Mouse (Mus musculus): ENCODE measurements around the gene Klk7. TPM values are rescaled to one million over a fixed set of nuclear protein-coding genes. Genes with fewer than 3 reads are reported as not detected.

The Klk7 gene
- polyA plus RNA-seq, 1 experiment from 2014 or later: not detected

GRCm38 (mm10) chr7:43854642-43855380, 43.7 kb downstream of the Klk7 start:
- H3K4me1 ChIP-seq (ENCODE audit: control insufficient read depth, insufficient read depth, low read length): no peaks in the 10 kb centered on the region
- no peak for ATAC-seq (ENCODE audit: low FRiP score, low TSS enrichment)
- no peak overlapping the region for H3K27ac ChIP-seq (ENCODE audit: low read depth, low read length)
- no peak overlapping the region for H3K4me2 ChIP-seq (replicated peaks; ENCODE audit: low read depth, low read length)
- WGBS: 49% methylated on average over 9 of the region's 9 CpGs
- no peaks in the 10 kb centered on the region for H3K9me3 ChIP-seq (ENCODE audit: control insufficient read depth, low read length)
- H3K36me3 ChIP-seq (ENCODE audit: control insufficient read depth, insufficient read depth, low read length): no peaks in the 10 kb centered on the region
- H3K27me3 ChIP-seq (ENCODE audit: control insufficient read depth, insufficient read depth, low read length): no peaks in the 10 kb centered on the region
- H3K4me3 ChIP-seq (ENCODE audit: low read length): no peak overlapping the region
- no peak overlapping the region for H3K9ac ChIP-seq (ENCODE audit: low read depth, low read length)

GRCm38 (mm10) chr7:43855709-43856108, 44.6 kb downstream of the Klk7 start:
- Histone ChIP-seq H3K4me2 (replicated peaks; ENCODE audit: low read depth, low read length) (no peak overlapping the region), H3K4me3 (ENCODE audit: low read length) (no peak overlapping the region), H3K9ac (ENCODE audit: low read depth, low read length) (no peak overlapping the region), H3K4me1 (ENCODE audit: control insufficient read depth, insufficient read depth, low read length) (no peaks in the 10 kb centered on the region), H3K27ac (ENCODE audit: low read depth, low read length) (no peak overlapping the region), H3K9me3 (ENCODE audit: control insufficient read depth, low read length) (no peaks in the 10 kb centered on the region), H3K36me3 (ENCODE audit: control insufficient read depth, insufficient read depth, low read length) (no peaks in the 10 kb centered on the region), H3K27me3 (ENCODE audit: control insufficient read depth, insufficient read depth, low read length) (no peaks in the 10 kb centered on the region)
- 72% methylated on average over 3 of the region's 3 CpGs for WGBS
- ATAC-seq (ENCODE audit: low FRiP score, low TSS enrichment): no peak

GRCm38 (mm10) chr7:43856307-43856706, 45.2 kb downstream of the Klk7 start:
- 77% methylated on average over 7 of the region's 7 CpGs for WGBS
- H3K9me3 ChIP-seq (ENCODE audit: control insufficient read depth, low read length): no peaks in the 10 kb centered on the region
- H3K4me3 ChIP-seq (ENCODE audit: low read length): no peak overlapping the region
- no peak overlapping the region for H3K4me2 ChIP-seq (replicated peaks; ENCODE audit: low read depth, low read length)
- no peaks in the 10 kb centered on the region for H3K36me3 ChIP-seq (ENCODE audit: control insufficient read depth, insufficient read depth, low read length)
- H3K9ac ChIP-seq (ENCODE audit: low read depth, low read length): no peak overlapping the region
- no peak for ATAC-seq (ENCODE audit: low FRiP score, low TSS enrichment)
- H3K27me3 ChIP-seq (ENCODE audit: control insufficient read depth, insufficient read depth, low read length): no peaks in the 10 kb centered on the region
- H3K27ac ChIP-seq (ENCODE audit: low read depth, low read length): no peak overlapping the region
- H3K4me1 ChIP-seq (ENCODE audit: control insufficient read depth, insufficient read depth, low read length): no peaks in the 10 kb centered on the region

GRCm38 (mm10) chr7:43857501-43857900, 46.4 kb downstream of the Klk7 start:
- Histone ChIP-seq H3K4me3 (ENCODE audit: low read length) (no peak overlapping the region), H3K4me2 (replicated peaks; ENCODE audit: low read depth, low read length) (no peak overlapping the region), H3K9me3 (ENCODE audit: control insufficient read depth, low read length) (no peaks in the 10 kb centered on the region), H3K27me3 (ENCODE audit: control insufficient read depth, insufficient read depth, low read length) (no peaks in the 10 kb centered on the region), H3K9ac (ENCODE audit: low read depth, low read length) (no peak overlapping the region), H3K36me3 (ENCODE audit: control insufficient read depth, insufficient read depth, low read length) (no peaks in the 10 kb centered on the region), H3K27ac (ENCODE audit: low read depth, low read length) (no peak overlapping the region), H3K4me1 (ENCODE audit: control insufficient read depth, insufficient read depth, low read length) (no peaks in the 10 kb centered on the region)
- 91% methylated on average over 12 of the region's 12 CpGs for WGBS
- ATAC-seq (ENCODE audit: low FRiP score, low TSS enrichment): no peak

- Histone ChIP-seq H3K36me3 (ENCODE audit: control insufficient read depth, insufficient read depth, low read length) (no peaks in the 10 kb centered on the region), H3K27ac (ENCODE audit: low read depth, low read length) (no peak overlapping the region), H3K4me3 (ENCODE audit: low read length) (no peak overlapping the region), H3K9ac (ENCODE audit: low read depth, low read length) (no peak overlapping the region), H3K27me3 (ENCODE audit: control insufficient read depth, insufficient read depth, low read length) (no peaks in the 10 kb centered on the region), H3K4me1 (ENCODE audit: control insufficient read depth, insufficient read depth, low read length) (no peaks in the 10 kb centered on the region), H3K9me3 (ENCODE audit: control insufficient read depth, low read length) (no peaks in the 10 kb centered on the region), H3K4me2 (replicated peaks; ENCODE audit: low read depth, low read length) (no peak overlapping the region)
- WGBS: 55% methylated on average over 8 of the region's 8 CpGs
- ATAC-seq (ENCODE audit: low FRiP score, low TSS enrichment): peak; percentile 25; the same call in 1 of the 2 replicates
Observed at GRCm38 (mm10) chr7:43860411-43860810, 49.3 kb downstream of the Klk7 start.

Other genes starting within 250 kb of the Klk7 start
- 2.0 and 4.0 TPM in 2 replicates for gene Zfp658, start 249.0 kb upstream of the Klk7 start, polyA plus RNA-seq (2014; fragmentation: Nextera tagmentation; extraction: Ambion mirVana)
- 9.9 and 14.1 TPM in 2 replicates for gene Zfp719, start 231.7 kb upstream of the Klk7 start, polyA plus RNA-seq (2014; fragmentation: Nextera tagmentation; extraction: Ambion mirVana)
- 0.19 and 0.23 TPM in 2 replicates for gene Zfp819, start 204.1 kb upstream of the Klk7 start, polyA plus RNA-seq (2014; fragmentation: Nextera tagmentation; extraction: Ambion mirVana)
- gene Ceacam18, start 176.6 kb upstream of the Klk7 start, polyA plus RNA-seq (2014; fragmentation: Nextera tagmentation; extraction: Ambion mirVana): not detected in 2 replicates
- 0.39 and 0.95 TPM in 2 replicates for gene Siglece, start 151.1 kb upstream of the Klk7 start, polyA plus RNA-seq (2014; fragmentation: Nextera tagmentation; extraction: Ambion mirVana)
- gene Ctu1, start 139.3 kb upstream of the Klk7 start, polyA plus RNA-seq (2014; fragmentation: Nextera tagmentation; extraction: Ambion mirVana): 11.4 and 12.6 TPM in 2 replicates
- gene Klk14, start 120.9 kb upstream of the Klk7 start, polyA plus RNA-seq (2014; fragmentation: Nextera tagmentation; extraction: Ambion mirVana): not detected in 2 replicates
- 0.19 and 0.31 TPM in 2 replicates for gene Klk13, start 98.7 kb upstream of the Klk7 start, polyA plus RNA-seq (2014; fragmentation: Nextera tagmentation; extraction: Ambion mirVana)
- gene Klk12, start 42.4 kb upstream of the Klk7 start, polyA plus RNA-seq (2014; fragmentation: Nextera tagmentation; extraction: Ambion mirVana): not detected in 2 replicates
- gene Klk11, start 36.7 kb upstream of the Klk7 start, polyA plus RNA-seq (2014; fragmentation: Nextera tagmentation; extraction: Ambion mirVana): 0.27 TPM in 1 of 2 replicates, not detected in the other
- gene Klk10, start 30.3 kb upstream of the Klk7 start, polyA plus RNA-seq (2014; fragmentation: Nextera tagmentation; extraction: Ambion mirVana): 0.41 and 1.3 TPM in 2 replicates
- 0.26 TPM in 1 of 2 replicates, not detected in the other for gene Klk9, start 19.4 kb upstream of the Klk7 start, polyA plus RNA-seq (2014; fragmentation: Nextera tagmentation; extraction: Ambion mirVana)
- gene Klk8, start 13.7 kb upstream of the Klk7 start, polyA plus RNA-seq (2014; fragmentation: Nextera tagmentation; extraction: Ambion mirVana): 38.2 and 43.5 TPM in 2 replicates
- not detected in 2 replicates for gene Klk6, start 13.2 kb downstream of the Klk7 start, polyA plus RNA-seq (2014; fragmentation: Nextera tagmentation; extraction: Ambion mirVana)
- gene Klk5, start 30.7 kb downstream of the Klk7 start, polyA plus RNA-seq (2014; fragmentation: Nextera tagmentation; extraction: Ambion mirVana): not detected in 2 replicates
- 0.28 TPM in 1 of 2 replicates, not detected in the other for gene Klk4, start 69.9 kb downstream of the Klk7 start, polyA plus RNA-seq (2014; fragmentation: Nextera tagmentation; extraction: Ambion mirVana)
- gene Klk15, start 122.4 kb downstream of the Klk7 start, polyA plus RNA-seq (2014; fragmentation: Nextera tagmentation; extraction: Ambion mirVana): not detected in 2 replicates
- not detected in 2 replicates for gene Klk1b8, start 139.4 kb downstream of the Klk7 start, polyA plus RNA-seq (2014; fragmentation: Nextera tagmentation; extraction: Ambion mirVana)
- gene Klk1b1, start 155.5 kb downstream of the Klk7 start, polyA plus RNA-seq (2014; fragmentation: Nextera tagmentation; extraction: Ambion mirVana): not detected in 2 replicates
- not detected in 2 replicates for gene Klk1b9, start 164.8 kb downstream of the Klk7 start, polyA plus RNA-seq (2014; fragmentation: Nextera tagmentation; extraction: Ambion mirVana)
- not detected in 2 replicates for gene Klk1b11, start 184.6 kb downstream of the Klk7 start, polyA plus RNA-seq (2014; fragmentation: Nextera tagmentation; extraction: Ambion mirVana)
- gene Klk1b26, start 200.9 kb downstream of the Klk7 start, polyA plus RNA-seq (2014; fragmentation: Nextera tagmentation; extraction: Ambion mirVana): not detected in 2 replicates
- gene Klk1b27, start 241.0 kb downstream of the Klk7 start, polyA plus RNA-seq (2014; fragmentation: Nextera tagmentation; extraction: Ambion mirVana): not detected in 2 replicates

Measured in kidney, embryonic 14.5 days (tissue).